Mouse (Mus musculus) intestine, embryonic 15.5 days (tissue): Measurements from ENCODE around the gene Kat2b. TPM values are rescaled to one million over a fixed set of nuclear protein-coding genes. Genes with fewer than 3 reads are reported as not detected.

Experiments
- ATAC-seq: fragments of 200-750 bp; cut with Nextera tagmentation; 2 replicates; pipeline ENCODE4 v1.8.0; 2017; ENCODE audit warnings: moderate TSS enrichment, moderate library complexity
- H3K27ac ChIP-seq: fragments of 300-500 bp; sonication (generic); 2 replicates; pipeline ENCODE4 v1.5.1; 2015; ENCODE audit warnings: mild to moderate bottlenecking, inconsistent platforms
- H3K27me3 ChIP-seq: fragments of 300-500 bp; sonication (generic); replicated peaks from 2 replicates; pipeline ENCODE4 v1.6.1; 2015; ENCODE audit warnings: inconsistent platforms
- H3K36me3 ChIP-seq: fragments of 300-500 bp; sonication (generic); 2 replicates; pipeline ENCODE4 v1.6.1; 2015; ENCODE audit warnings: inconsistent platforms
- H3K4me1 ChIP-seq: fragments of 300-500 bp; sonication (generic); replicated peaks from 2 replicates; pipeline ENCODE4 v1.6.1; 2015; ENCODE audit warnings: inconsistent platforms
- H3K4me2 ChIP-seq: fragments of 300-500 bp; sonication (generic); replicated peaks from 2 replicates; pipeline ENCODE4 v1.6.1; 2015; ENCODE audit warnings: mild to moderate bottlenecking, inconsistent platforms
- H3K4me3 ChIP-seq: fragments of 300-500 bp; sonication (generic); replicated peaks from 2 replicates; pipeline ENCODE4 v1.5.1; 2015; ENCODE audit warnings: inconsistent platforms
- H3K9ac ChIP-seq: fragments of 300-500 bp; sonication (generic); 2 replicates; pipeline ENCODE4 v1.6.1; 2015; ENCODE audit warnings: inconsistent platforms
- H3K9me3 ChIP-seq: fragments of 300-500 bp; sonication (generic); 2 replicates; pipeline ENCODE4 v1.6.1; 2016; ENCODE audit warnings: inconsistent platforms
- WGBS: fragments of 180-500 bp; shearing (Covaris S2); methylation state at CpG from one replicate; pipeline ENCODE4 v1.1.7; 2015; 5-methylcytosine and 5-hydroxymethylcytosine counted together
- polyA plus RNA-seq: library from polyadenylated mRNA; unstranded; fragments of >200 nt; fragmentation: Nextera tagmentation; extraction: Ambion mirVana; gene quantifications from 2 replicates; pipeline ENCODE4 v1.2.1, GENCODE M21; 2015

The Kat2b gene
- polyA plus RNA-seq, 1 experiment from 2014 or later, result 4.3 TPM

DNA sequence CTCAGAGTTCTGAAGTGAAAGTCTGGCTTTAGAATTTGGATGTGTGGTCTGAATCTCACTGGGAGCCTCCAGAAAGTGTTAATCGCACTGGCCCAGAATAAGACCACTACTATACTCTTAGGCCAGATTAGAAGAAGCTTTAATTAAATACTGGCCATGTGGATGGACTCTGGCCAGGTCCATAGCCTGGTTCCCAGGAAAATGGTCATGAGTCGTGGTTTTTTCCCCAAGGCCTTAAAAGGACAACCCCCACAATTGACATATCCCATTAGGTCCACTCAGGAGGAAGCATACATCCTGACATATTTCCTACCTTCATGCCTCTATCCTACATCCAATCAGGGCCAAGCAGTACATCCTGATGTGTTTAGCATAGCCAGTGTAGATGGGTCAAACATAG lies 10.5 kb downstream of the Kat2b start:
- Histone ChIP-seq H3K27ac (no peak overlapping the region), H3K9me3 (no peaks in the 10 kb centered on the region), H3K27me3 (no peaks in the 10 kb centered on the region), H3K4me3 (no peak overlapping the region), H3K4me2 (no peak overlapping the region), H3K4me1 (0 out of 2 replicates have a peak, but pooled peaks cover 4% of the 10 kb centered on the region), H3K9ac (no peak overlapping the region), H3K36me3 (no peaks in the 10 kb centered on the region)
- no peak for ATAC-seq
- 79% methylated on average over 2 of the region's 2 CpGs for WGBS

DNA sequence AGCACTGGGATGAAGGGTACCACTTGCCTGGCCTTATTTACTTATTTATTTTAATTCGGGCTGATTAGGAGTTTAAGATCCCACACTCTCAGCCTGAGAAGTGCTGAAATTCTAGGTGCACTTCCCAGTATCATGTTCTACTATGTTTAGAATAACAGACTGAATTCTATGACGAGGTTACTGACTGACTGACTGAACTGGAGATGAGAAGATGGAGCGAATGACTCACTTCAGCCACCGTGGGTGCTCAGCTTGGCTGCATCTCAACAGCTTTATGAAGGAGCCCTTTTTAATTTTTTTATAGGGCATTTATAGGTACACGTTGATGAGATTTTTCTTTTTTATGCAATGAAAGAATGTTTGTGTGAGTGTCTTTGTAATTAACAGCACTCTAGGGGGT lies 11.1 kb downstream of the Kat2b start:
- WGBS, result 72% methylated on average over 5 of the region's 5 CpGs
- H3K4me1 ChIP-seq, result 0 out of 2 replicates have a peak, but pooled peaks cover 4% of the 10 kb centered on the region
- ATAC-seq, result no peak

GRCm38 (mm10) chr17:53578249-53578648 lies 11.6 kb downstream of the Kat2b start:
- 0 out of 2 replicates have a peak, but pooled peaks cover 4% of the 10 kb centered on the region for H3K4me1 ChIP-seq
- H3K9ac ChIP-seq, result no peak overlapping the region
- no peaks in the 10 kb centered on the region for H3K27me3 ChIP-seq
- no peak overlapping the region for H3K27ac ChIP-seq
- H3K4me2 ChIP-seq, result no peak overlapping the region
- no peak for ATAC-seq
- no peak overlapping the region for H3K4me3 ChIP-seq
- no peaks in the 10 kb centered on the region for H3K9me3 ChIP-seq
- WGBS, result 73% methylated on average over 6 of the region's 6 CpGs
- H3K36me3 ChIP-seq, result no peaks in the 10 kb centered on the region

More for the DNA sequence above, 11.1 kb downstream of the Kat2b start:
- Histone ChIP-seq H3K27me3 (no peaks in the 10 kb centered on the region), H3K9me3 (no peaks in the 10 kb centered on the region), H3K4me3 (no peak overlapping the region), H3K27ac (no peak overlapping the region), H3K4me2 (no peak overlapping the region), H3K9ac (no peak overlapping the region), H3K36me3 (no peaks in the 10 kb centered on the region)

- WGBS, result 72% methylated on average over 9 of the region's 9 CpGs
- H3K36me3 ChIP-seq, result no peaks in the 10 kb centered on the region
- no peak overlapping the region for H3K4me2 ChIP-seq
- H3K9me3 ChIP-seq, result no peaks in the 10 kb centered on the region
- H3K4me3 ChIP-seq, result no peak overlapping the region
- H3K27ac ChIP-seq, result no peak overlapping the region
- 0 out of 2 replicates have a peak, but pooled peaks have one; percentile 20 for ATAC-seq
- H3K9ac ChIP-seq, result no peak overlapping the region
- H3K27me3 ChIP-seq, result no peaks in the 10 kb centered on the region
- H3K4me1 ChIP-seq, result 0 out of 2 replicates have a peak, but pooled peaks cover 4% of the 10 kb centered on the region
These were observed 12.1 kb downstream of the Kat2b start for GRCm38 (mm10) chr17:53578776-53579175.

GRCm38 (mm10) chr17:53579612-53580011 lies 13.0 kb downstream of the Kat2b start:
- 77% methylated on average over 4 of the region's 4 CpGs for WGBS
- no peak overlapping the region for H3K4me2 ChIP-seq
- no peak for ATAC-seq
- H3K27me3 ChIP-seq, result no peaks in the 10 kb centered on the region
- no peak overlapping the region for H3K4me3 ChIP-seq
- H3K9me3 ChIP-seq, result no peaks in the 10 kb centered on the region
- no peaks in the 10 kb centered on the region for H3K36me3 ChIP-seq
- no peak overlapping the region for H3K9ac ChIP-seq
- H3K4me1 ChIP-seq, result 0 out of 2 replicates have a peak, but pooled peaks cover 4% of the 10 kb centered on the region
- H3K27ac ChIP-seq, result no peak overlapping the region

DNA sequence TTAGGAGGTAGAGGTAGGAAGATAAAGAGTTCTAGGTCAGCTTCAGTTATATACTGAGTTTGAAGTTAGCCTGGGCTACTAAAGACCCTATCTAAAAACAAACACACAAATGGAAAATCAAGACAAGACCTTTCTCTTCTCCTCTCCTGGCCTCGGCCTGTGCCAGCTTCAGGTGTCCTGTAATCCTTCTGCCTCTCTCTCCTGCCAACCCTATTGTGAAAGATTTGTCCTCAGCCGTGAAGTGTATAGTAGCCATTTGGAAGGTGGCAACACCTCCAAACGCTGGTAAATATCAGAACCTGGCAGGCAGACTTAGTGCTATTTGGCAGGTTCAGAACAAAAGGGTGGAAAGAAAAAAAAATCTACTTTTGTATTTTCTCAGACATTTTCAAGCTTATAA lies 13.6 kb downstream of the Kat2b start:
- no peak for ATAC-seq

DNA sequence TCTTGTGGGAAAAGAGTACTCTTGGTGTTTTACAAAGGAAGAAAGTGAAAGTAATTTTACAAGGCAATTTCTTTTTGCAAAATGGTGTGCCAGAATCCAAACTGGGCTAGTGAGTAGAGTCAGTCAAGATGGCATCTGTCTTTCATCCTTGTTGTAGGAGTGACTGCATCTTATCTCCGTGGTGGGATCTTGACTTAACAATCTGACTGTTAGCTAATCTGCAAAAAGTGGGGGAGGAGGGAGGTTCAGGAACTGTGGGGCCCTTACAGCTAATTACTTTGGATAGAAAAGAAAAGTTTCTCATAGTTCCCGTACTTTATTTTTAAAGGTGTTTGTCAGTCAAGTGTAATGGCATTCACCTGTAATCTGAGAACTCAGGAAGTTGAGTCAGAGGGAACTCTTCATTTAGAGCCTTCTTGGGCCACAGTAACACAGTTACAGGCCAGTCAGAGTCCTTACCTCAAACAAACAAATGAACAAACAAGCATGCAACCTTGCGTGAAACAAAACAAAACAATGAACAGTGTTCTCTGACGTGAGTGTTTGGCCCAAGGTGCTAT lies 15.4 kb downstream of the Kat2b start:
- ATAC-seq, result no peak
- H3K27ac ChIP-seq, result no peak overlapping the region
- no peak overlapping the region for H3K4me3 ChIP-seq
- 58% methylated on average over 4 of the region's 4 CpGs for WGBS
- H3K36me3 ChIP-seq, result no peaks in the 10 kb centered on the region
- no peak overlapping the region for H3K9ac ChIP-seq
- H3K9me3 ChIP-seq, result no peaks in the 10 kb centered on the region
- H3K4me2 ChIP-seq, result no peak overlapping the region
- H3K4me1 ChIP-seq, result peaks cover 11% of the 10 kb centered on the region; the same call in 1 of the 2 replicates
- no peaks in the 10 kb centered on the region for H3K27me3 ChIP-seq

More for the DNA sequence above, 13.6 kb downstream of the Kat2b start:
- Histone ChIP-seq H3K4me2 (no peak overlapping the region), H3K36me3 (no peaks in the 10 kb centered on the region), H3K9ac (no peak overlapping the region), H3K9me3 (no peaks in the 10 kb centered on the region), H3K4me1 (0 out of 2 replicates have a peak, but pooled peaks cover 4% of the 10 kb centered on the region), H3K27ac (no peak overlapping the region), H3K27me3 (no peaks in the 10 kb centered on the region), H3K4me3 (no peak overlapping the region)
- 76% methylated on average over 3 of the region's 3 CpGs for WGBS

GRCm38 (mm10) chr17:53582805-53583204 lies 16.1 kb downstream of the Kat2b start:
- H3K9me3 ChIP-seq, result no peaks in the 10 kb centered on the region
- ATAC-seq, result no peak
- H3K36me3 ChIP-seq, result no peaks in the 10 kb centered on the region
- H3K4me1 ChIP-seq, result peaks cover 18% of the 10 kb centered on the region; the same call in 1 of the 2 replicates
- no peak overlapping the region for H3K4me2 ChIP-seq
- H3K27ac ChIP-seq, result no peak overlapping the region
- H3K27me3 ChIP-seq, result no peaks in the 10 kb centered on the region
- no peak overlapping the region for H3K9ac ChIP-seq
- H3K4me3 ChIP-seq, result no peak overlapping the region
- WGBS, result 91% methylated on average over 7 of the region's 7 CpGs

DNA sequence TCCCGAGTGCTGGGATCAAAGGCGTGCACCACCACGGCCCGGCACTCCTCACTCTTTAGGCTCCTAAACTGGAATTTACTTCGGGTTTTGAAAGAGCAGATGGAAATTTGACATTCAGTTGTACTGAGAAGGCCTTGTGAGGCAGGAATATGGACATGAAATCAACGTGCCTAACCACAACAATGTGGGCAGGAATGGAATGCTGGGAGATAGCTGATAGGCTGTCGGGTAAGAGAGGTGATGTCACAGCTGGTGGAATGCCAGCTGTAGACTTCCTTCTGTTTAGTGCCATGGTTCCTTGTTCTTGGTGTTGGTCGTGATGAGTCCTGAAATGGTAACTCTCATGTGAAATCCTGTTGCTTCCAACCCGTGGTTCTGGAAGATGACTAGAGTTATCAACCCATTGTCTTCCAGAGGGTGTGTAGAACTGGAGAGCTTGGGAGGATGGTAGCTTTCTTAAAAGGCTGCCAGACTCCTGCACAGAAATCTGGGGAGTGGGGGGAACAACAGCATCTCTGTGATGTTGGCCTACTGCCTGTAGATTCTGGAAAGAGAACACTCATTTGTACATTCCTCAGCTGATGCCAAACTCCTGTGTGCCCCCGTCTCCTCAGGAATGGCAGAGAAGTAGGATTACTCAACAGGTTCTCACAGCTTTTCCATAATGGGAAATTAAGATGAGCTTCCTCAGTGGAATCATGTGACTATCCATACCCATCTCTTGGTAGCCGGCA lies 17.4 kb downstream of the Kat2b start:
- Histone ChIP-seq H3K36me3 (no peaks in the 10 kb centered on the region), H3K9me3 (no peaks in the 10 kb centered on the region), H3K4me2 (no peak overlapping the region), H3K27me3 (no peaks in the 10 kb centered on the region), H3K9ac (no peak overlapping the region), H3K4me1 (peaks cover 14% of the 10 kb centered on the region; the same call in 1 of the 2 replicates), H3K27ac (no peak overlapping the region), H3K4me3 (no peak overlapping the region)
- ATAC-seq, result no peak
- 84% methylated on average over 11 of the region's 11 CpGs for WGBS

DNA sequence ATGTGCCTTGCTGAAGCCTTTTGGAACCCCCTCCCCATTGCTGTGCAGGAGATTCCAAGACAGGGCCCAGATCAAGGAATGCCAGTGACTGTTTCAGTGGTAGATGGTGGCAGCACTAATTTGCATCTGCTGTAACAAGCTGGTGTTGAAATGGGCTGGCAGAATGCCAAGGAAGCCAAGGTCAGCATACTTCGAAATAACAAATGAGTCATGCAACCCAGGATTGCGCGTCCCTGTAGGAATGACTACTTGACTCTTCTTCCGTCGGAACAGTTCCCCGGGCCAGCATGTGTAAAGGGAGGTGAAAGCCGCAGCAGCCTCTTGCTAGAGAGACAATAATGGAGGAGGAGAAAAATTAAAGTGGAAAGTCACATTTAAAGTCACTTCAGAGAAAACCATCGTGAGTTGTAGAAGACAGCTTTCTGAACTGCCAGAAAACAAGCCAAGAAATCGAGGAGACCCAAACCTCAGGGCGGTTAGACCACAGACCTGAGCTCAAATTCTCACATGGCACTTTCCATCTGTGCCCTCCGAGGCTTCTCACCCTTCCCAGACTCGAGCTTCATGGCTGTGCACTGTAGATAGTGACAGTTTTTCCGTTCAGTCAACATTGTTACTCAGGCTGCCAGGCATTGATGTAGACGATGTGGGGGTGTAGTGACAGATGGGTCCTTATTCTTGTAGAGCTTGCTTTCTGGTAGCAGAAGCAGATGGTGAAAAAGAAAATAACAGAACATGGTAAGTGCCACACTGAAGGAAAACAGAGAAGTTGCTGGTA lies 20.6 kb downstream of the Kat2b start:
- Histone ChIP-seq H3K36me3 (no peaks in the 10 kb centered on the region), H3K4me2 (0 out of 2 replicates have a peak overlapping the region, but pooled peaks have one; percentile 6), H3K9me3 (no peaks in the 10 kb centered on the region), H3K4me1 (peaks cover 14% of the 10 kb centered on the region; the same call in 1 of the 2 replicates), H3K9ac (no peak overlapping the region), H3K4me3 (no peak overlapping the region), H3K27ac (peak overlapping the region; percentile 44; the same call in 1 of the 2 replicates), H3K27me3 (no peaks in the 10 kb centered on the region)
- WGBS, result 29% methylated on average over 14 of the region's 14 CpGs
- peak; percentile 90 for ATAC-seq

- 80% methylated on average over 9 of the region's 9 CpGs for WGBS
- Histone ChIP-seq H3K4me1 (peaks cover 14% of the 10 kb centered on the region; the same call in 1 of the 2 replicates), H3K27me3 (no peaks in the 10 kb centered on the region), H3K9me3 (no peaks in the 10 kb centered on the region), H3K4me2 (no peak overlapping the region), H3K27ac (no peak overlapping the region), H3K4me3 (no peak overlapping the region), H3K9ac (no peak overlapping the region), H3K36me3 (no peaks in the 10 kb centered on the region)
- no peak for ATAC-seq
These were observed 21.6 kb downstream of the Kat2b start for GRCm38 (mm10) chr17:53588097-53588855.
